Mouse (Mus musculus) testis, adult 2 months (tissue): ENCODE measurements around the gene Atp5d.

Source experiments
- CTCF ChIP-seq: fragments of 200-500 bp; IDR thresholded peaks from 2 replicates; pipeline ENCODE4 v1.5.1; 2012; ENCODE audit warnings: low read depth, mild to moderate bottlenecking, inconsistent platforms, low read length, moderate library complexity; ENCODE audit not compliant: control insufficient read depth, insufficient read depth, insufficient replicate concordance
- POLR2A ChIP-seq: fragments of 200-500 bp; IDR thresholded peaks from 2 replicates; pipeline ENCODE4 v1.6.1; 2012; ENCODE audit warnings: low read depth, mild to moderate bottlenecking, inconsistent platforms, low read length, moderate library complexity; ENCODE audit not compliant: control insufficient read depth

DNA sequence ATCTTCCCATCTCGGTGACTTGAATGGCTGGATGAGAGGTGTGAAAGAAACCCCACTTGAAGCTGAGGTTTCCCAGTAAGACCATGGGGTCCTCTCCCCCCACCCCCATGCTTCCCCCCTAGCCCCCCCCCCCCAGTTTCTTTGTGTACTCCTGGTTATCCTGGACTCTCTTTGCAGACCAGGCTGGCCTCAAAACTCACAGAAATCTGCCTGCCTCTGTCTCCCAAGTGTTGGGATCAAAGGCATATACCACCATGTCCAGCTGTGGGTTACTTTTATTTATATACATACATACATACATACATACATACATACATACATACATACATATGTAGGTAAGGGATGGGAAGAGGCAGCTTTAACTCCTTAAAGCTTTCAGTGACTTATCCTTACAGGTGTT is 30.6 kb downstream of the Atp5d start:
- TF ChIP-seq CTCF (no peak), POLR2A (no peak)
